Mouse (Mus musculus) embryo, embryonic 11.5 days (tissue): Measurements from ENCODE around the gene Pnkp.
"Not testable (repeated sequence)": the region's sequence is repeated elsewhere in the genome, so short reads cannot be mapped to it uniquely, and the experiment has no call there.

Experiments used
- DNase-seq: peaks from one replicate; pipeline ENCODE4 v3.0.0-alpha.2; 2012; ENCODE audit warnings: low read depth, low spot score

The Pnkp gene

DNA sequence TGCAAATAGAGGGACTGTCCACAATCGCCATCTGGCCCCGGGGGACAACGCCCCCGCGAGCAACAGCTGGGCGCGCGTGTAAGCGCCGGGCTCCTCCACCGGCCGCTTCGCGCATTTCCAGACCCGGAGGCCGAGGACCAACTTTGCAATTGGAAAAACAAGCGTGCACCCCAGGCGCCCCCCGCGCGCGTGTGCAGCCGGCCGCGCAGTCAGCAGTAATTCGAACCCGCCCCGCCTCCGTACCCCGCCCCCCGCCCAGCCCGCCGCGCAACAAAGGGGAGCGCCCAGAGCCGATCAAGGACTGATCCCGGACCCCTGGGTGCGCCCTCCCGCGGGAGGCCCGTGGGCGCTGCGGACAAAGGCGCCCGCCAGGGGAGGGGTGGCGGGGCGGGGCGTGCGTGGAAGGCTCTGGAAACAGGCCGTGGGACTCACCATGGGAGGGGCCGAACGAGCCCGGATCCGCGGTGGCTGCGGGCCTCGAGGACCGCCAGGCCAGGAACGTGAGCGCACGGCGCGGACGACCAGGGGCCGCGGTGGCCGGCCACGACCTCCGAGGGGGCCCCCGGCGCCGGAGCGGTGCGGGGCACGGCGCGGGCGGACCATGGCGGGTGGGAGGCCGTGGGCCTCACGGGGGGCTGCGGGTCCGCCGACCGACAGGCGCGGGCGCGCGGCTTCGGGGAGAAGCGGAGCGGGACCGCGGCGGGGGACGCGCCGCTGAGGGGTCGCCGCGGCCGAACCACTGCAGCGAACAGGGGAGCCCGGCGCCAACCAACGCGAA, 12.2 kb downstream of the Pnkp start:
- peak; percentile 54 for DNase-seq

DNA sequence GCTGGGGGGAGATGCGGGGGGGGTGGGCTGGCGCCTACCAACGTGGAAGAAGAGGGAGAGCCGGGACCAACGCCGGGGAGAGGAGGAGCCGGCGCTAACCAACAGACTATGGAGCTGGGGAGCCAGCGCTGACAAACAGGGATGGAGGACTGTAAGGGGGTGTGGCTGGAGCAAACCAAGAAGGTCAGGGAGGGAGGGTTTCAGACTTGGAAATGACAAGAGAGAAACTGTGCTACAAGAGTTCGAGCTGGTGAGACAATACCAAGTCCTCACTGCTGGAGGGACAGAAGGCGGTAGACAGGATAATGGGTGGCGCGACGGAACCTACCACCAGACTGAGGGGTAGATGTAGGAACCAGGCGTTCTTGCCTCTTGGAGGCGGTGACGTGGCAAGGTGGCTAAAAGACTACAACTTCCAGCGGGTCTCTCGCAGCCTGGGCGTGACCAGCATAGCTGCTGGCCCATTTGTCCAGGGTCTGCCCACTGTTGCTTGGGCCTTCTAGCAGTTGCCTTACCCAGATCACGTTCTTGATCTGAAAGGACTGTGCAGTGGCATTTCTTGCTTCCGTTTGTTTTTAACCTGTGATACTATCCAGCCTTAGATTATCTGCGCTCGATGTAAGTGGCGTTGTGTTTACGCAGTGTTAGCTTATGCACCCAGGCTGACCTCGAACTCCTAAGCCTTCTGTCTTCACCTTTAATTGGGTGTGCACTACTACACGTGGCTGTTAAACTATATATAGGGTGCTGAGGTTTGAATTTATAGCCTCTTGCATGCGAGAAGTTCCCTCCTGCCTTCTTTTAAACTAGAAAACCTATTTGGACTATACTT, 13.0 kb downstream of the Pnkp start, which contains the start of gene Ptov1:
Gene Ptov1, minus strand, starts transcription at position 92 of the 832 bp plus-strand sequence.
- DNase-seq = peak; percentile 90

DNA sequence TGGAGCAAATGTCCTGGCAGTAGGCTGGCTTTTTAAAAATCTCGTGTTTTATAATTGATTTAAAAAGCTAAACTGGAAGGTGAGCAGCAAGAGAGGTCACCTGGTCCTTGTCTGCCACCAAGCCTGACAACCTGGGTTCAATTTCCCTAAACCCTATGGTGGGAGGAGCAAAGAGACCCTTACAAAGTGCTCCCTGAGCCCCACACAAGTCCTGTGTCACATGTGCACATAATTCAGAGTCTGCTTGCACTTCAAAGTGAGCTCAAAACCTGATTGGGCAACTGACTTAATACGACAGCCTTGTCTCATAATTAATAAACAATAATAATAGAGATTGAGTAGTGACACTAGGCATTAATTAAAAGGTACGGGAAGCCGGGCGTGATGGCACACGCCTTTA, 13.7 kb downstream of the Pnkp start:
- DNase-seq = no peak

DNA sequence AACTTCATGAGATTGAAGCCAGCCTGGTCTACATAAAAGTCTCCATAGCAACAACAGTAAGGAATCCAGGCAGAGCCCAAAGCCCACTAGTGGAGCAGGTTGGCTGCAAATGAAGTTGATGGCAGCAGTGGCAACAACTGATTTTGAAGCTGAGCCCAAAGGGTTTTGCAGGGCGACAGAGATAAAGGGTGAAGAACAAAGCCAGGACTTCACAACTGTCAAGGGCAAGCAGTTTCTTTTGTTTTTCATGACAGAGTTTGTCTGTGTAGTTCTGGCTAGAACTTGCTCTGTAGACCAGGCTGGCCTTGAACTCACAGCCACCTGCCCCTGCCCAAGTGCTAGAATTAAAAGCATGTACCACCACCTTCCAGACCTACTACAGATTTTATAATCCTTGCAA, 14.2 kb downstream of the Pnkp start:
- no peak for DNase-seq

DNA sequence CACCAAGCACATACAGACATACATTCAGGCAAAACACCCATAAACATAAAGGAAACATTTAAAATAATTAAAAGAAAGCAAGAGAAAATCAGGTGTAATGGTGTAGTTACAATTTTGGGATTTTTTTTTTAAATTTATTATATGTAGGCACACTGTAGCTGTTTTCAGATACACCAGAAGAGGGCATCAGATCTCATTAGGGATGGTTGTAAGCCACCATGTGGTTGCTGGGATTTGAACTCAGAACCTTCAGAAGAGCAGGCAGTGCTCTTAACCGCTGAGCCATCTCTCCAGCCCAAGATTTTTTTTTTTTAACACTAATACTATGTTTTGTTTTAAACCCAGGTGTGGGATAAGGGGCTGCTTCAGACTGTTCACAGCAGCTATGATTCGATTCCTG, 14.8 kb downstream of the Pnkp start:
- not testable (repeated sequence) for DNase-seq

DNA sequence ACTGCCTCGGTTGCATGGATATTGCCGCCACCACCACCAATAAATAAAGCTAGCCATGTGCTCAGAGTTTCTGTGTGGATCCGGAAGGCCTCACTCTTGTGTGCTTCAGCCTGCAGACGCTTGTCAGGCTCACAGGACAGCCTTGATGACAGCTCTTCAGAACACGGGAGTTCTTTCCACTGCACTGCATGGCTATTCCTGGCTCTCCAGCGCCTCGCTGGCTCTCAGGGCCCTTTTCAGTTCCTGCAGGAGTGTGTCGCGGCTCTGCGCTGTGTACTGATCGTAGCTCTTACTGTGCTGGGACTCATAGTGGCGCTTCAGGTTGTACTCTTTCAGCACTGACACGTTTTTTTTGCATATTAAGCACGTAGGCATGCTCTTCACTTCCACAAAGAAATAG, 20.9 kb downstream of the Pnkp start:
- DNase-seq = no peak

DNA sequence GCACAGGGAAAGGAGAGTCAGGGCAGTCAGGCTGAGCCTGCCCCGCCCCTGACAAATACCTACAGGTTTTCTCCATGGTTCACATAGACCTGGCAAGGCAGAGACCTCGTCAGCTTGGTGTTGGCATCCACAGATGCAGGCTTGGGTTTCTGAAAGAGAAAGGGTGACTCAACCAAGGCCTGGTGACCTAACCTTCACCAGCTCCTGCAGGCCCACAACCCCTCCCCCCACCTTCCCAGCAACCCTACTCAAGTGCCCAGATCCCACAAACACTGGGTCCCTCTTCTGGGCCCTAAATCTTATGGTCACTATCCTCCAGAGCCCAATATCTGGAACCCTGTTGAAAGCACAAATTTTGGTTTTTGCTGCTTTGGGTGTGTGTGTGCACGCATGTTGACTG, 26.1 kb downstream of the Pnkp start:
- DNase-seq = no peak

DNA sequence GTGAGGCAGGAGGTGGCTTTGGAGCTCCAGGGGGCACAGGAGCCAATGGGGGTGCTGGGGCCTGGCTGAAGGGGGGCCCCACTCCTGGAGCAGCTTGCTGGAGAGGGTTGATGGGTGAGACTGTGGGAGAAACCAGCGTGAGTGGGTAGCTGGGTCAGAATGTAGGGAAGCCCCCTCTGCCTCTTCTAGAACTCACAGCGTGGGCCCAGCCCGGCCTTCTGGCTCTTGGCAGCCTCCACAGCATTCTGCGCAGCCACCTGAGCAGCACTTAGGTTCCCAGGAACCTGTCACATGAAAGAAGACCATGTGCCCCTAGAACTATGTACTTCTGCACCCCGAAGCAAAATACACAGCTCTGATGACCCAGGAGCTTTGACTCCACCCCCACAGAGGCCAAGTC, 27.7 kb downstream of the Pnkp start:
- DNase-seq = no peak

DNA sequence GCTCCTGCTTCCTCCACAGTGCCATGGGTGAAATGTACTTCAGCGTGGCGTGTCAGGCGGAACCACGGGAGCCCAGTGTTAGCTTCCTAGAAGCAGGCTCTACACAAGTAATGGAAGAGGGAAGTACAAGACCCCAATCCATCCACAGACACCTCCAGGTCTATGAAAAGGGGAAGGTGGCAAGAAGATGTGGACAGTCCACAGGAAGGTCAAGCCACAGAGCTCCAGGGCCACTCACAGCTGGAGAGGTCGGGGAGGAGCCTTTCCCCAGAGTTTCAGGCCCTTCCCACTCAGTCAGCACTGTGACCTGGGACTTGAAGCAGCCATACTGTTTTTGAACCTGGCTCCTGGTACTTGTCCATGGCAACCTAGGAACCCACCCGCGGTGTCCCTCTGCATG, 30.0 kb downstream of the Pnkp start:
- DNase-seq = no peak

DNA sequence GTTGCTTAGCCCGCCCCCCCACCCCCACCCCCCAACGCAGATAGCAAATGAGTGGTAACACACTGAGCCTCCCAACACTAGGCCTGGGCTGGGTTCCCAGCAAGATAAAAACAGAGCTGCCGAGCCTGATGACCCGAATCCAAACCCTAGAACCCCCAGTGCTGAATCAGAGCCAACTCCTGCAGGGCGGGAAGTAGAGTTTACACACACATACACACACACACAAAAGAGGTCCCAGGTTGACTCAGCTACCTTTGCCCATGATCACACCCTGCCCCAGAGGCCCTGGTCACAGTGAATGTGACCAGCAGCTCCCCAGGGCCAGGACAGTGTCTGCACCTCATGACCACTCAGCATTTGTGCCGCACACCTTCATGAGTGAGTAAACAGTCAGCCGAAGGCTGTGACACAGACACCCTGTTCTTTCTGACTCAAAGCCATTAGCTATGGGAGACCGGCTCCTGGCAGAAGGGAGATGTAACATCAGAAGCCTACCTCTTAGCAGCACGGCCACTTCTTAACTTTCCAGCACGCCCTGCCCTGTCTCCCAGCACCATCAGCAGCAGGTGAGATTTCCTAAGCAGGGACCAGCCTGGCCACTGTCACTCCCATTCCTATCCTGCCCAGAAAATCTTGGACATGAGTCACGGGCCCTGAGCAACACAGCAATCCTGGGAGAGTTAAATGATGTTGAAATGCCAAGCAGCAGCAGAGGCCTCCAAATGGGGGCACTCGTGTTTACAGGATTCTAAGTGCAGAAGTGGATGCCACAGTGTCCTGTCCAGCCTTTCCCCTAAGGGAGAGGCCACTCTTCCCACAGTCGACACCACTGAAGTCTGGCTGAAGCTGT, 31.5 kb downstream of the Pnkp start:
- DNase-seq = no peak

DNA sequence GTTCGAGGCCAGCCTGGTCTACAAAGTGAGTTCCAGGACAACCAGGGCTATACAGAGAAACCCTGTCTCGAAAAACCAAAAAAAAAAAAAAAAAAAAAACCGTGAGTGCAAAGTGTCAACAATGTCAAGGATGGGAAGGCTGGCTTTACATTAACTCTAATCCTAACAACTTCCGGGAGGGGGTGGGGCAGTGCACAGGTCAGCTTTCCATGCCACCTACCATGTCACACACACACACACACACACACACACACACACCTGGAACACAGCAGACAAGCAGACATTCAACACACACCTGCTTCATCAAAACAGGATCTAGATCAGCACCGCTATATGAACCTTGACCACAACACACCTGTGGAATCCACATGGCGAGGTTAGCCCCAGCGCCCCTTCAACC, 33.2 kb downstream of the Pnkp start:
- DNase-seq = no peak

DNA sequence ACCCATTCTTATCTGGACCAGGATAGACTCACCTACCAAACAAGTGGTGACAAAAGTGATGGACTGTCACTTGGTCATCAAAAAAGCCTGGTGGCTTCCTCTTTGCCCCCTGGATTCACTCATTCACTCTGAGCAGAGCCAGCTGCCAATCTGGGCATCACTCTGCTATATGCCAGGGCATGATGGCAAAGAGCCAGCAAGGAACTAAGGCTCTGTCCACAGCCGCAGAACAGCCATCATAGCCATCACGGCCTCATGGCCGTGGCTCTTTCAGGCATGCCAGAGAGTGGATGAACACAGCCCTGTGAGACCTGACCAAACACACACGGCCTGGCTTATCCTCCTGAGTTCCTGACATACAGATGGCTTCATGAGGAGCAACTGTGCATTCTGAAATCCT, 33.8 kb downstream of the Pnkp start:
- no peak for DNase-seq

DNA sequence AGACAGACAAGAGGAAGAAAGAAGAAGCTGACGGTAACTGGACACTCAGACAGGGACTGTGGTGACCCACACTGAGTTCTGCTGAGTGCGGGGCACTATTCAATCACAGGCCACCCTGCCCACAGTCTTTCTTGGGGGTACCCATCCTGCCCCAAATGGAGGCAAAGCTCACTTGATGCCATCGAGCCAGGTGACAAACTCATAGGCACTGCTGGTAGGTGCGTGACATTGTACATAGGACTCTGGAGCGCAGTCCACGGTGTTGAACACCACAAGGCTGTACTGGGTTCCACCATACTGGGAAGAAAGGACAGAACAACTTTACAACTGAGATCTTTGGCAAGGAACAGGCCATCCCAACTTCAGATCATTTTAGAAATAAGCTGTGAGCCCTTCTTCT, 34.7 kb downstream of the Pnkp start:
- no peak for DNase-seq

DNA sequence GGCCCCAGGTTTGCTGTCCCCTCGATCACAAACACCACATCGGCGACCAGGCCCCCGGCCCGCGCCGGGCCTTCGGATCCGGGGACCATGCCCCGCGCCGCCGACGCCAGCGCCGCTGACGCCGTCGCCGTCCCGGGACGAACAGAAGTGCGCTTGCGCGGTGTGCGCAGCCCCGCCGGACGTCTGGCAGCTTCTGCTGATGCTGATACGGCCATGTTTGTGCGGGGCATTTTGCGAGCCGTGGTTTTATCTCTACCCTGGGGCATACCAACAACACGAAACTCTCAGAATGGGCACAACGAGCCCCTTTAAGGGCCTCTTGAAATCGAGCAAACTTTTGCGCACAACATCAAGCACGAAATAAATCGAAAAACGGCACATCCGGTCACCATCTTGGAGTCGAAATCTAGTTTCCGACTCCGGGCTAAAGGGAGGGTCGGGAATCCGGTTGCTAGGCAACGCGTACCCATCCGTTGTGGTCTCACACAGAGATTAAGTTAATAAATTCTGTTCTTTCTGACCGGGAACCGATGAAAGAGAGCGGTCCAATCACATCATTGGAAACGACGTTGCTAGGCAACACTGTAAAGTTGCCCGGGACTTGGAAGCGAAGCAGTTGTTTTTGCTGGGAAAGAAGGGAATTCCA, 35.5 kb downstream of the Pnkp start, which contains the start of gene Med25:
Gene Med25, minus strand, starts transcription at position 437 of the 646 bp plus-strand sequence.
- DNase-seq = peak; percentile 92

DNA sequence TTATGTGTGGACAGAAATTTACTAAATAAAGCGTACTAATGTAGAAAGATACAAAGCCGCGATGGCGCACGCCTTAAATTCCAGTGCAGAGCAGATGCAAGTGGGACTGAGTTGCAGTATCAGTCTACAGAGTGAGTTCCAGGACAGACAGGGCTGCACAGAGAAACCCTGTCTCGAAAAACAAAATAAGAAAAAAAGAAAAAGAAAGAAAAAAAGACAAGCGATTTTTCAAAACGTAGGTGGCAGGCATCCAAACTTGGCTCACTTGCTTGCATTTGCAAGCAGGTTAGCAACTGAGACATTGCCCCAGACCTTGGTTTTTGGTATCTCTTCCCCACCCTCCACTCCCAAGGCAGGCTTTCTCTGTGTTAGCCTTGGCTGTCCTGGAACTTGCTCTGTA, 36.3 kb downstream of the Pnkp start:
- DNase-seq = no peak

DNA sequence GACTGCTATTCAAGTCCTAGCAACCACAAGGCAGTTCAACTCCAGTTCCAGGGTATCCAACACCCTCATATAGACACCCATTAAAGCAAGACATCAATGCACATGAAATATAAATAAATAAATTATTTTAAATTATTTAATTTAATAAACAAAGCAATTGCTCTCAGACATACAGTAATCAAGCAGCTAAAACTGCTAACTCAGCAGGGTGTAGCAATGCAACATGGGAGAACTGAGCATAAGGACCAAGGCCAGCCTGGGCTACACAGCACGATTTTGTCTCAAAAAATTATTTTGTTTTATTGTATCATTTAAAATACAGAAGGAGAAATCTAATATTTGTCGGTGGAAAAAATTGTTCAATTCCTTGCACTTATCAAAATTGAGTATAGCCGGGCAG, 37.2 kb downstream of the Pnkp start:
- DNase-seq = no peak

DNA sequence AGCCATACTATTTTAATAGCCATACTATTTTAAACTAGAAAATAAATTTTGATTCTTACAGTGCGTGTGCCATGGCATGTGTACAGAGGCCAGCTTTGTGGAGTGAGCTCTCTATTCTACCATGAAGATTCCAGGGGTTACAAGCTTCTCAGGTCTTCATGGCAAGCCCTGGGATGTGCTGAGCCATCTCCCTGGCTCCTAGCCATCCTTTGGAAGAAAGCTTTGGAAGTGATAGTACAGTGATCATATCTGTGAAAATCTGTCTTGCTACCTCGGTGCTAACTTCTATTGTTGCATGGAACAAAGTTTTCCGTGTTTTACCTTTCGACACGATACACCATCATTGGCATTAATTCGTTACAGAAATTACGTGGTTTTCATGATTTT, 38.3 kb downstream of the Pnkp start:
- no peak for DNase-seq

DNA sequence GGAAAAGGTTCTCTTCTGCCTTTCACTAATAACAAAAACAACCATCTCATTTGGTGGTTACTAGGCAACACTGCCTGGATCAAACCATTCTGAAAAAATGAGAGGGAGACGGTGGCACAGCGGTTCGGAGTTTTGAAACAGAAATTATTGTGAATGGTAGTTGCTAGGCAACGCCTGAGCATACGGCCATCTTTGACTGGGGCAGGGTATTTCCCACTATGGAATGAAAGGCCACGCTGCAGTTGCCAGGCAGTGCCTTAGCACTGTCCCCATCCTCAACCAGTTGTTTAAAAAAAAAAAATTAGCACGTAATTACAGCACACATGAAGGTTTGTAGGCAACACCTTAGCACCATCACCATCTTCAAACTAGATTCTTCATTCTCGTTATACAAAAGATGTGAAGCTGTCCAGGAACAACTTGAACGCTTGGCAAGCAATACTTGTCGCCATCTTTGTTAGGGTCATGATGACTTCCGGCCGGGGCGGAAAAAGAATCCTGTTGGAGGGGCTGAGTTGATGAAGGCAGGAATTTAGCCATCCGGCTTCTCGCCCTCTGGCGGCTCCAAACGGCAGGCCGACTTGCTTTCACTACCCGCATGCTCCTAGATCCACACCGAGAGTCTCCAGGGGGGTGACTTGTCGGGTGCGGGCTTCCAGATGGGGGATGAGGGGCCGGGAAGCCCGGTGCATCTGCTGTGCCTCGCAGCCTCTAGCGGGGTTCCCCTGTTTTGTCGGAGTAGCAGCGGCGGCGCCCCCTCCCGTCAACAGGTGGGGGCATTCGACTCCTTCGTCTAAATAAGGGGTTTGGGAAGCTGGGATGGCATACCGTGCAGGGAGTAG, 38.9 kb downstream of the Pnkp start, which contains the start of gene Fuz:
Gene Fuz, plus strand, starts transcription at position 487 of the 842 bp plus-strand sequence.
- DNase-seq = peak; percentile 90

DNA sequence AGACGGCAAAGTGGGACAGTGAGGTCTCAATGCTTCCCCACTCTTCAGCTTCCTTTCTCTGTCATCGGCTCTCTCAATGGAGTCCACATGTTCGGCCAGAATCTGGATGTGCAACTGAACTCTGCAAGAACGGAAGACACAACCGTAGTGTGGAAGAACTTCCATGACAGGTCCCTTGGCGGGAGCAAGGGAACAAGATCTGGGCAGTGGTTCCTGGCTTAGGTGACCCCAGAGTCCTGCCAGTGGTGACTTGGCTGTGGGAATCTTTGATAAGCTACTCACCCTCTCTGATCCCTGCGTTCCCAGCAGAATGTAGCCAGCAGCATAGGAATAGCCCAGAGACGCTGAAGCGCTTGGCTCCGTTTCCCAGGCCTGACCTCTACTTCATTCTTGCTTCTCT, 39.6 kb downstream of the Pnkp start:
- DNase-seq = no peak

DNA sequence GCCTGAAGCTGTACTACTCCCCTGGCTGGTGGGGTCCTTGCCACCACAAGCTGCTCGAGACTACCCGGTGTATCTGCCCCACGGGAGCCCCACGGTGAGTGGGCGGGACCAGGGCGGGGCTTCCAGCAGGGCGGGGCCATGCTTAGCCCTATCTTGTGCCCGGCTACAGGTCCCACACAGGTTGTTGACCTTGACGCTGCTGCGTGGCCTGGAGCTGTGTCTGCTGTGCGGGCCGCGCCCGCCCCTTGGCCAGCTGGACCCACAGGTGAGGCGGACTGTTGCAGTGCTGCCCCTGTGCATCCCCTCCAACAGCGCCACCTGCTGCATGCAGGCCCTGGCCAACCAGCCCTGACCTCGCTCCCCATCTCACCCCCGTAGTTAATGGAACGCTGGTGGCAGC, 41.7 kb downstream of the Pnkp start:
- DNase-seq = no peak
